Mouse (Mus musculus) stomach, postnatal 0 days (tissue): ENCODE data around the gene Helt.

ENCODE experiments used
- CTCF ChIP-seq: IDR thresholded peaks from 2 replicates; pipeline ENCODE4 v1.5.1; 2016; ENCODE audit warnings: antibody characterized with exemption, low read depth, mild to moderate bottlenecking, moderate library complexity
- EP300 ChIP-seq: optimal IDR thresholded peaks from 2 replicates; pipeline ENCODE3; 2016; ENCODE audit warnings: antibody characterized with exemption

DNA sequence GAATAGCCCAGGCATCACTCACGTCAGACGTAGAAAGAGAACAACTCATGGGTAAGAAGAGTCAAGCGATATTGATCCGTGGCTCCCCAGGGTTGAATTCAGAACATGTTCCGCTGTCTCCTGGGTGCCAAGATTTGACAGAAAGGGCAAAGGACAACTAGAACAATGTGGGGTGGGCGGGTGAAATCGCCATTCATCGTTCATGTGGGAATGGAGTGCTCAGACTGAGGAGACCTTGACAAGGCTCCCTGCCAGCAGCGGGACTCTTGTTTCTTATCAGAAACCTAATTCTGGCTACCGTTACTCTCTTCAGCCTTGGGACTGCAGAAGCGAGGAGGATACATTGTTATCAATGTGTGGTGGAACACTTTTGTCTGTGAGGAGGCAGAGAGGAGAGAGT, 48.1 kb downstream of the Helt start:
- TF ChIP-seq EP300 (no peak), CTCF (no peak)
